10 mouse cellular contexts compared by ENCODE assay signal in genomic region chr2:73049001-73049684, GRCm38 (mm10).
A peak's percentile ranks its signal among the peaks of the same experiment; 100 is the strongest.
DNase-seq lines count a peak whose midpoint lies in the region; ATAC-seq and TF ChIP-seq lines count a peak whose summit lies in the region.
"Had no signal": no experiment of that assay in that cellular context is flagged by ENCODE, and none has a peak within 500 bp of the region (broad histone marks: within the 10 kb centered on the region; RNA-seq: fewer than 3 reads in every experiment).

No protein-coding gene starts in this region.

- peaks cover 0 to 14% of the 10 kb centered on the region in 2 experiments; a peak in 3 of 4 replicates for H3K4me1 ChIP-seq in ES-E14 (ENCODE audit: control insufficient read depth in 2 of 2, insufficient read depth in 2 of 2, low read length in 2 of 2, poor library complexity in 1 of 2)
- no peaks in the 10 kb centered on the region for H3K4me1 ChIP-seq in hindbrain, postnatal 0 days (ENCODE audit: insufficient read depth, low read length)

- WGBS in hindbrain, postnatal 0 days, result 61% methylated on average over 6 of the region's 6 CpGs

- H3K4me3 ChIP-seq in ES-E14 (ENCODE audit: insufficient read depth in 1 of 2, low read depth in 1 of 2, low read length in 2 of 2, poor library complexity in 1 of 2, severe bottlenecking in 1 of 2), result peak overlapping the region; percentile 25 to 49; a peak in 3 of 4 replicates
- H3K4me3 ChIP-seq in hindbrain, postnatal 0 days (ENCODE audit: low read length), result no peak overlapping the region

- H3K4me2 ChIP-seq in hindbrain, postnatal 0 days (ENCODE audit: low read depth, low read length), result no peak overlapping the region

- in situ Hi-C loops in ES-E14 (cut with MboI; ENCODE audit: low sequenced_read_pairs in 2 of 2, unreplicated experiment in 2 of 2), result no loop called here

- DNase-seq in gastrocnemius, adult 18-20 months (ENCODE audit: low spot score), result peak; percentile 55
- no peak for DNase-seq in gastrocnemius, postnatal 10 days
- DNase-seq in ES-E14 (ENCODE audit: low read depth, low spot score), result no peak
- peak; percentile 60 for DNase-seq in gastrocnemius, postnatal 25 days
- no peak for DNase-seq in kidney, postnatal 4 days
- no peak for DNase-seq in hindbrain, postnatal 0 days (ENCODE audit: low spot score)
- DNase-seq in embryo, embryonic 9.5 days (ENCODE audit: extremely low spot score), result no peak
- DNase-seq: right cerebral cortex, adult 18-20 months had no signal

- H3K27ac ChIP-seq in ES-E14 (ENCODE audit: insufficient read depth, low read depth, low read length, poor library complexity, severe bottlenecking), result peak overlapping the region; percentile 8; the same call in 1 of the 2 replicates
- no peak overlapping the region for H3K27ac ChIP-seq in hindbrain, postnatal 0 days

- H3K9me3 ChIP-seq in ES-E14 (ENCODE audit: control insufficient read depth, insufficient read depth, low read depth, low read length), result no peaks in the 10 kb centered on the region
- no peaks in the 10 kb centered on the region for H3K9me3 ChIP-seq in hindbrain, postnatal 0 days (ENCODE audit: low read length)

- peak; percentile 79 for ATAC-seq in megakaryocyte, adult 5-6 weeks (ENCODE audit: poor library complexity, severe bottlenecking)
- ATAC-seq in hindbrain, postnatal 0 days, result no peak
- ATAC-seq: forebrain, embryonic 16.5 days had no signal

- H3K9ac ChIP-seq in ES-E14 (ENCODE audit: insufficient read depth, low read depth, low read length, poor library complexity, severe bottlenecking), result peak overlapping the region; percentile 47; the same call in 1 of the 2 replicates
- no peak overlapping the region for H3K9ac ChIP-seq in hindbrain, postnatal 0 days (replicated peaks; ENCODE audit: low read length)

- no peaks in the 10 kb centered on the region for H3K27me3 ChIP-seq in hindbrain, postnatal 0 days (ENCODE audit: insufficient read depth, low read length)

- H3K36me3 ChIP-seq in ES-E14 (ENCODE audit: control insufficient read depth, insufficient read depth, low read length, poor library complexity, severe bottlenecking), result no peaks in the 10 kb centered on the region
- H3K36me3 ChIP-seq in hindbrain, postnatal 0 days (ENCODE audit: insufficient read depth, low read length), result no peaks in the 10 kb centered on the region

- TF ChIP-seq CTCF in hindbrain, postnatal 0 days (IDR thresholded peaks at IDR 0.05; ENCODE audit: low read depth), result no peak

TF ChIP-seq in ES-E14, 5 proteins besides CTCF, POLR2A, EP300 and RAD21:
- TF ChIP-seq MAFK (IDR thresholded peaks at IDR 0.05; ENCODE audit: insufficient read depth, low read depth, low read length) (no peak), HCFC1 (IDR thresholded peaks at IDR 0.05; ENCODE audit: borderline replicate concordance, insufficient read depth, low read length) (no peak), ZC3H11A (IDR thresholded peaks at IDR 0.05; ENCODE audit: borderline replicate concordance, low read depth, low read length) (no peak)

Comparison
In these comparisons a context has a peak if more than half of its experiments do, and no peak if none do; other contexts are left out.
1. DNase-seq: peak in gastrocnemius, adult 18-20 months (single experiment) and gastrocnemius, postnatal 25 days (single experiment); none in gastrocnemius, postnatal 10 days (single experiment), ES-E14 (single experiment), kidney, postnatal 4 days (0 of 2), hindbrain, postnatal 0 days (single experiment) and embryo, embryonic 9.5 days (single experiment).